Mouse (Mus musculus) forebrain, postnatal 0 days (tissue): Measurements from ENCODE around the gene Adssl1. TPM values are rescaled to one million over a fixed set of nuclear protein-coding genes. Genes with fewer than 3 reads are reported as not detected.

Experiments
- ATAC-seq: fragments of 200-750 bp; cut with Nextera tagmentation; 2 replicates; pipeline ENCODE4 v1.8.0; 2017; ENCODE audit warnings: mild to moderate bottlenecking, moderate library complexity
- DNase-seq: peaks from one replicate; pipeline ENCODE4 v3.0.0-alpha.2; 2015
- H3K27ac ChIP-seq: fragments of 300-500 bp; sonication (generic); 2 replicates; pipeline ENCODE4 v1.5.1; 2014; ENCODE audit warnings: low read depth, mild to moderate bottlenecking, antibody characterized with exemption, low read length, moderate library complexity, mixed read lengths
- H3K27me3 ChIP-seq: fragments of 300-500 bp; sonication (generic); 2 replicates; pipeline ENCODE4 v1.6.1; 2014; ENCODE audit warnings: mild to moderate bottlenecking, low read length, mixed read lengths; ENCODE audit not compliant: insufficient read depth
- H3K36me3 ChIP-seq: fragments of 300-500 bp; sonication (generic); 2 replicates; pipeline ENCODE4 v1.6.1; 2014; ENCODE audit warnings: mild to moderate bottlenecking, moderate library complexity; ENCODE audit not compliant: insufficient read depth
- H3K4me1 ChIP-seq: fragments of 300-500 bp; sonication (generic); 2 replicates; pipeline ENCODE4 v1.6.1; 2014; ENCODE audit warnings: antibody characterized with exemption; ENCODE audit not compliant: insufficient read depth
- H3K4me2 ChIP-seq: fragments of 300-500 bp; sonication (generic); 2 replicates; pipeline ENCODE4 v1.6.1; 2014; ENCODE audit warnings: low read depth, mild to moderate bottlenecking, moderate library complexity
- H3K4me3 ChIP-seq: fragments of 300-500 bp; sonication (generic); 2 replicates; pipeline ENCODE4 v1.5.1; 2014; ENCODE audit warnings: low read depth, low read length, mixed read lengths
- H3K9ac ChIP-seq: fragments of 300-500 bp; sonication (generic); 2 replicates; pipeline ENCODE4 v1.6.1; 2014; ENCODE audit warnings: mild to moderate bottlenecking
- H3K9me3 ChIP-seq: fragments of 300-500 bp; sonication (generic); 2 replicates; pipeline ENCODE4 v1.6.1; 2016; ENCODE audit warnings: low read length
- CTCF ChIP-seq: sonication (generic); IDR thresholded peaks from 2 replicates; pipeline ENCODE4 v1.5.1; 2016; ENCODE audit warnings: antibody characterized with exemption, control low read depth, low read depth
- WGBS: fragments of 180-500 bp; shearing (Covaris S2); extraction: QIAGEN DNeasy Blood & Tissue Kit; methylation state at CpG from one replicate; pipeline ENCODE4 v1.1.7; 2014; 5-methylcytosine and 5-hydroxymethylcytosine counted together
- polyA plus RNA-seq: library from polyadenylated mRNA; unstranded; fragments of >200 nt; fragmentation: Nextera tagmentation; extraction: Ambion mirVana; gene quantifications from 2 replicates; pipeline ENCODE4 v1.2.1, GENCODE M21; 2015
- total RNA-seq: library from RNA; depleted of rRNA; stranded (reverse); fragments of >200 nt; gene quantifications from 2 replicates; pipeline ENCODE4 v1.2.3, GENCODE M21; 2014

Adssl1 gene
- total and polyA plus RNA-seq, 2 experiments from 2014 or later: 1.8 to 4.7 TPM

GRCm38 (mm10) chr12:112596891-112597500, 22.8 kb upstream of the Adssl1 start:
- Histone ChIP-seq H3K9ac (no peak overlapping the region), H3K4me3 (no peak overlapping the region), H3K9me3 (no peaks in the 10 kb centered on the region), H3K4me1 (peaks cover 10% of the 10 kb centered on the region; the same call in 1 of the 2 replicates), H3K27ac (no peak overlapping the region), H3K4me2 (no peak overlapping the region), H3K27me3 (no peaks in the 10 kb centered on the region), H3K36me3 (0 out of 2 replicates have a peak, but pooled peaks cover 5% of the 10 kb centered on the region)
- no peak for TF ChIP-seq CTCF
- DNase-seq: no peak
- ATAC-seq: no peak
- WGBS: 56% methylated on average over 14 of the region's 14 CpGs

- Histone ChIP-seq H3K4me1 (peaks cover 10% of the 10 kb centered on the region; the same call in 1 of the 2 replicates), H3K9me3 (no peaks in the 10 kb centered on the region), H3K4me2 (no peak overlapping the region), H3K27me3 (no peaks in the 10 kb centered on the region), H3K9ac (no peak overlapping the region; the same call in 1 of the 2 replicates), H3K36me3 (0 out of 2 replicates have a peak, but pooled peaks cover 5% of the 10 kb centered on the region), H3K4me3 (no peak overlapping the region), H3K27ac (no peak overlapping the region)
- TF ChIP-seq CTCF: no peak
- ATAC-seq (peak; percentile 32; the same call in 1 of the 2 replicates), DNase-seq (no peak)
- 73% methylated on average over 8 of the region's 8 CpGs for WGBS
Observed at GRCm38 (mm10) chr12:112597618-112598017, 22.2 kb upstream of the Adssl1 start.

- ATAC-seq (no peak), DNase-seq (no peak)
- 47% methylated on average over 4 of the region's 4 CpGs for WGBS
- no peak overlapping the region for H3K27ac ChIP-seq
- H3K27me3 ChIP-seq: no peaks in the 10 kb centered on the region
- H3K36me3 ChIP-seq: 0 out of 2 replicates have a peak, but pooled peaks cover 5% of the 10 kb centered on the region
- no peak for TF ChIP-seq CTCF
- H3K4me1 ChIP-seq: peaks cover 10% of the 10 kb centered on the region; the same call in 1 of the 2 replicates
- no peak overlapping the region for H3K9ac ChIP-seq
- H3K4me2 ChIP-seq: no peak overlapping the region
- no peak overlapping the region for H3K4me3 ChIP-seq
- no peaks in the 10 kb centered on the region for H3K9me3 ChIP-seq
Observed at GRCm38 (mm10) chr12:112599198-112599597, 20.6 kb upstream of the Adssl1 start.

- DNase-seq (no peak), ATAC-seq (no peak)
- Histone ChIP-seq H3K9ac (no peak overlapping the region), H3K4me3 (no peak overlapping the region), H3K9me3 (no peaks in the 10 kb centered on the region), H3K36me3 (0 out of 2 replicates have a peak, but pooled peaks cover 5% of the 10 kb centered on the region), H3K4me1 (peaks cover 2% of the 10 kb centered on the region; the same call in 1 of the 2 replicates), H3K27ac (no peak overlapping the region), H3K27me3 (no peaks in the 10 kb centered on the region), H3K4me2 (no peak overlapping the region)
- 84% methylated on average over 30 of the region's 30 CpGs for WGBS
- no peak for TF ChIP-seq CTCF
Observed at GRCm38 (mm10) chr12:112599942-112600611, 19.8 kb upstream of the Adssl1 start.

GRCm38 (mm10) chr12:112604022-112604421, 15.8 kb upstream of the Adssl1 start:
- Histone ChIP-seq H3K4me1 (no peaks in the 10 kb centered on the region), H3K9ac (no peak overlapping the region), H3K36me3 (peaks cover 5% of the 10 kb centered on the region; the same call in 1 of the 2 replicates), H3K4me2 (no peak overlapping the region), H3K27me3 (no peaks in the 10 kb centered on the region), H3K4me3 (no peak overlapping the region), H3K27ac (no peak overlapping the region), H3K9me3 (no peaks in the 10 kb centered on the region)
- 84% methylated on average over 5 of the region's 5 CpGs for WGBS
- TF ChIP-seq CTCF: no peak
- no peak for ATAC-seq
- no peak for DNase-seq

GRCm38 (mm10) chr12:112604709-112605649, 14.9 kb upstream of the Adssl1 start:
- Histone ChIP-seq H3K27me3 (no peaks in the 10 kb centered on the region), H3K4me3 (no peak overlapping the region), H3K27ac (no peak overlapping the region), H3K9ac (no peak overlapping the region), H3K36me3 (peaks cover 5% of the 10 kb centered on the region; the same call in 1 of the 2 replicates), H3K4me2 (no peak overlapping the region), H3K4me1 (no peaks in the 10 kb centered on the region), H3K9me3 (no peaks in the 10 kb centered on the region)
- WGBS: 67% methylated on average over 20 of the region's 20 CpGs
- DNase-seq (no peak), ATAC-seq (peak; percentile 77)
- peak; percentile 55 for TF ChIP-seq CTCF
